Mouse (Mus musculus) cortical plate, adult 2 months (tissue): Measurements from ENCODE around the gene Nudt2. TPM values are rescaled to one million over a fixed set of nuclear protein-coding genes. Genes with fewer than 3 reads are reported as not detected.
"Not testable (repeated sequence)": the region's sequence is repeated elsewhere in the genome, so short reads cannot be mapped to it uniquely, and the experiment has no call there.

ENCODE experiments used
- H3K27ac ChIP-seq: fragments of 200-500 bp; 2 replicates; pipeline ENCODE4 v1.5.1; 2012; ENCODE audit warnings: low read length, control low read depth, inconsistent platforms; ENCODE audit not compliant: insufficient read depth
- H3K4me1 ChIP-seq: fragments of 200-500 bp; 2 replicates; pipeline ENCODE4 v1.6.1; 2011; ENCODE audit warnings: low read length; ENCODE audit not compliant: control insufficient read depth, insufficient read depth
- H3K4me3 ChIP-seq: fragments of 200-500 bp; 2 replicates; pipeline ENCODE4 v1.5.1; 2011; ENCODE audit warnings: mild to moderate bottlenecking, low read length, control low read depth; ENCODE audit not compliant: insufficient read depth
- CTCF ChIP-seq: fragments of 200-500 bp; IDR thresholded peaks from 2 replicates; pipeline ENCODE4 v1.5.1; 2011; ENCODE audit warnings: mild to moderate bottlenecking, control low read depth, low read length; ENCODE audit not compliant: insufficient read depth; ENCODE audit errors: extremely low read depth
- POLR2A ChIP-seq: fragments of 200-500 bp; IDR thresholded peaks from 2 replicates; pipeline ENCODE4 v1.6.1; 2011; ENCODE audit warnings: mild to moderate bottlenecking, low read length, control low read depth; ENCODE audit not compliant: insufficient read depth; ENCODE audit errors: extremely low read depth
- polyA plus RNA-seq: library from polyadenylated mRNA; depleted of rRNA; stranded (reverse); fragments of >200 nt; gene quantifications from 2 replicates; pipeline ENCODE4 v1.2.3, GENCODE M21; 2012; rRNA removed

Gene Nudt2
- polyA plus RNA-seq, result 43.4 and 46.5 TPM in 2 replicates

DNA sequence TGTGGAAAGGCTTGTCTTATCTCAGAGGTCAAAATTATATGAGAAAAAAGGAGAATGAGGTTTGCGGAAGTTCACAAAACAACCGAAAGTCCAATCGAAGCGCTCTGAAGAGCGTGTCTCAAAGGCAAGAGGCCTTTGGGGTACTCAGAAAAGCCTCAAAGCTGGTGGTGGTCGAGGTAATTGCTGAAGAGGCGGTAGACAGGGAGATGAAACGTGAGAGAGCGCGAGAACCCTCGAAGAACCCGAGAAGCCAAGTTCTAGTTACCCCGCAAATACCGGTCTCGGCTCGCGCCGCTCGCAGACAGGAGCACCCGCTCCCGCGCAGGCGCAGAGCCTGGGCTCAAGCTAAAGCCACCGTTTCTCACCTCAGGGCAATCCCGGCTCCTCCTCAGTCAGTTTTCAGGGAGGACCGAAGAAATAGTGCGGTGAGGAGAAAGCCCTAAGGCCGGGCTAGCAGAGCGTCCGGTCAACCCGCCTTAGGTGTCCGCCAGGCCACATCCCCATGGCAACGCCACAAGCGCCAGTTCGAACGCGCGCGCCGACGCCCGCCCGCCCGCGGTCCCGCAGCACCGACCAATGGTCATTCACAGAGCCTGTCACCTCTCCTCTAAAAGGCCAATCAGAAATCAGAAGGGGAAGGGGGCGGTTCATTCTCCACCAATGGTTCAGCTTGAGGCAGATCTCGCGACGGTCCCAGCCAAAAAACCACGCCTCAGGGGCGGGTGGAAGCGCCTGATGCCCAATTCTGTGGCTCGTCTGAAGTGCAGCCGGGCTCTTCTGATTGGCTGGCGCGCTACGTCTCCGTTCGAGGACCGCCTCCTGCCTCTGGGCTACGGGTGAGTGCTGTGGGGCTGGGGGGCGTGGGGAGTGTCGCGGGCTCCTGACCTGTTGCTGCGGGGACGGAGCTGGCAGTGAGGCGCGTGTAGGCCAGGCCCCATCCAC is at the start of gene Nudt2, which contains the start of gene Kif24:
Gene Nudt2 (plus strand): TSS at position 807 of the 942 bp plus-strand sequence.
Gene Kif24 (minus strand): TSS at position 543 of the 942 bp plus-strand sequence.
- Histone ChIP-seq H3K27ac (no peak within 1 kb of the TSS), H3K4me1 (no peaks in the 10 kb centered on the region), H3K4me3 (peak within 1 kb of the TSS; percentile 51)
- peak; percentile 45; the same call in 1 of the 2 replicates for TF ChIP-seq POLR2A
- TF ChIP-seq CTCF, result no peak

DNA sequence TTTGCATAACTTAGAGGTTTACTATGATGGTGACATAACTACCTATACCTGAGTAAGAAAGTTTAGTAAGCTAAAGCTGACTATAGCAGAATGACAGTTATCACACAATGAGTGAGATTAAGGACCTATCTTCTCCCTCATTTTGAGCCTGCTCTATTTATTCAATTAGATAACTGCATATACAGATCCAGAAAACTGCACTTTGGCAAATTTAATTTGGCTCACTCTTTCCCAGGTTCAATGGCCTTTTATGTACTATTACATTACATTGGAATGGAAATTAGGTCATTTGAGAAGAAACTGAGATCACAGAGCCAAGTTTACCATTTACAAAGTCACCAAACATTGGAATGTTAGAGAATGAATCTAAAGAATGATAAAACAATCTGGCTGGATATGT is 48.0 kb upstream of the Nudt2 start:
- no peak overlapping the region for H3K4me3 ChIP-seq
- TF ChIP-seq POLR2A (no peak), CTCF (no peak)
- no peak overlapping the region for H3K27ac ChIP-seq

DNA sequence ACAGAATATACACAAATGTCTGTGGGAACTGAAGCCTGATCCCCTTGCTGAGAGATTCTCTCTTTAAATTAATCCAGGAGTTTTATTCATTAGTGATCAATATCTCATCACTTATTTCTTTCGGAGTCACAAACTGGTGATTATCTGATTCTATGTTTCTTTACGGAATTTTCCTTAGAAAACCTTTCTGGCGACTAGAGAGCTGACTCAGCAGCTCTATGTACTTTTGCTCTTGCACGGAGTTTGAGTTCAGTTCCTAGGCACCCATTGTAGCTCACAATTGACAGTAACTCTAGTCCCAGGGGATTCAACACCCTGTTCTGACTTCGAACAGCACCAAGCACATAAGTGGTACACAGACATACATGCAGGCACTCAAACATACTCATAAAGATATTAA is 26.0 kb upstream of the Nudt2 start:
- Histone ChIP-seq H3K4me1 (no peaks in the 10 kb centered on the region), H3K4me3 (no peak overlapping the region), H3K27ac (no peak overlapping the region)
- TF ChIP-seq POLR2A (no peak), CTCF (no peak)

More for the DNA sequence above, 48.0 kb upstream of the Nudt2 start:
- no peaks in the 10 kb centered on the region for H3K4me1 ChIP-seq

DNA sequence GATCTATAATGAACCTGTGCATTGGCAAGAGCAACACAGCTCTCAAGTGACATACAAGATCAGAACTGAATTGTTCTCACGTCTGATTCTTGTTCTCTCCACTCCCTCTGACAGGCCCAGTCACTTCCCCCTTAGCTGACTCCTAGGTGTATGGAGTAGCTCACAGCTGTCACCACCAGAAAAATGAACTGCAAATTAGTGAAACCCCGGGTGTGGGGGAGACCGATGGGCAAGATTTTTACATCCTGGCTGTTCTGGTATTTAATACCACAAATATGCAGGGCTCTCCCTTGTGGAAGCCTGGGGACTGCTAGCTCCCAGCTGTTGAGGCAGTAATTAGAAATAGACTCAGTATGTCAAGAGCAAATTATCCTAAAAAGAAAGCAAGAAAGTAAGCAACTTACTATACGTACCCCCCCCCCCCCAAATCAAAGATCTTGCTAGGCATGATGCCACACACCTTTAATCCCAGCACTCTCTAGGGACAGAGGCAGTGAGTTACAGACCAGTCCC is 22.1 kb upstream of the Nudt2 start:
- H3K4me1 ChIP-seq, result no peaks in the 10 kb centered on the region

DNA sequence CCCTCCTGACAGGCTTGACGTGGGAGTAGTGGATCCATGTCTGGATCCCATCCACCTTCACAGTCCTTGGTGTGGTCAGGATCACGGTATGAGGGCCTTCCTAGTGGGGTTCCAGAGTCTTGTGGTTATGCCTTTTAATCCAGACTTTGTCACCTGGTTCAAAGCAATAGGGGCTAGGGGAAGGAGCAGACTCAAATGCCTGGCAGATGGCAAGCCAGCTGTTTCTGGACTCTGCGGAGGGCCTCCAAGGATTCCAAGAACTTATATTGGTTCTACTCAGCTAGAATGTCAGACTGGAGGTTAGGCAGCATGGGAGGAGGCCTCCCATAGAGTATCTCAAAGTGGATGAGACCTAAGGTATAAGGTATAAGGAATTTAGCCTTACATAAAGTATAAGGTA is 17.4 kb upstream of the Nudt2 start:
- Histone ChIP-seq H3K27ac (no peak overlapping the region), H3K4me1 (no peaks in the 10 kb centered on the region), H3K4me3 (no peak overlapping the region)
- TF ChIP-seq CTCF, result no peak
- TF ChIP-seq POLR2A, result no peak

More for the DNA sequence above, 22.1 kb upstream of the Nudt2 start:
- Histone ChIP-seq H3K4me3 (no peak overlapping the region), H3K27ac (no peak overlapping the region)
- TF ChIP-seq POLR2A (no peak), CTCF (no peak)

DNA sequence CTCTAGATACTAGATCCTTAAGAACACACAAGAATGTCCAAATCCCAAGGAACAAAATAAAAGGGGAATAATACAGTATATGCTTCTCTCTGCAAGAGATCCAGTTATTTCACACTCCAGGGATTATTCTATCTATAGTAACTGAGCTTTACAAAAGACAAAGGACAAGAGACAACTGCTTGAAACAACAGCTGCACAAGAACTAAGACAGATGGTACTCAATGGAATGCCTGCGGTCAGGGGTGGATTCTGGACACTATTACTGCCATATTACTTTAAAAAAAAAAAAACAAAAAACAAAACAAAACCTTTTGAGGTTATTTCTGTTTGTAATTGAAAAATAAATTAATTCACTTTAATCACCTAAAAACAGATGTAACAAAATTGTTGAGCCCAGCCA is 4.3 kb upstream of the Nudt2 start:
- H3K4me1 ChIP-seq, result no peaks in the 10 kb centered on the region
- TF ChIP-seq POLR2A, result no peak
- no peak overlapping the region for H3K27ac ChIP-seq
- H3K4me3 ChIP-seq, result no peak overlapping the region

DNA sequence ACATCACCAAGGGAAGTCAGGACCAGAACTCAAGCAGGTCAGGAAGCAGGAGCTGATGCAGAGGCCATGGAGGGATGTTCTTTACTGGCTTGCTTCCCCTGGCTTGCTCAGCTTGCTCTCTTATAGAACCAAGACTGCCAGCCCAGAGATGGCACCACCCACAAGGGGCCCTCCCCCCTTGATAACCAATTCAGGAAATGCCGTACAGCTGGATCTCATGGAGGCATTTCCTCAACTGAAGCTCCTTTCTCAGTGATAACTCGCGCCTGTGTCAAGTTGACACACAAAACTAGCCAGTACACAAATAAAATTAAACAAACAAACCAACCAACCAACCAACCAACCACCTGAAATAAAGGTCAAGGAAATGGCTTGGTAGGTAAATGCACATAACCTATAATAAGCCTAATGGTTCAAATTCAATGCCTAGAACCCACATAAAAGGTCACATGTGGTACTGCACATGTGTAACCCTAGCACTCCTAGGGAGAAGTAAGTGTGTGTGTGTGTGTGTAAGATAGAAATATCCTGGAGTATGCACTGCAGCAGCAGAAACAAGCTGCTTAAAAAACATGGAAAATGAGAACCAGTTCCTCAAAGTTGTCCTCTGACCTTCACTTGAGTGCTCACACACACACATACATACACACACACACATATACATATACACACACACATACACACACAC is 1.8 kb upstream of the Nudt2 start:
- H3K4me1 ChIP-seq, H3K27ac ChIP-seq, H3K4me3 ChIP-seq: not testable (repeated sequence)

DNA sequence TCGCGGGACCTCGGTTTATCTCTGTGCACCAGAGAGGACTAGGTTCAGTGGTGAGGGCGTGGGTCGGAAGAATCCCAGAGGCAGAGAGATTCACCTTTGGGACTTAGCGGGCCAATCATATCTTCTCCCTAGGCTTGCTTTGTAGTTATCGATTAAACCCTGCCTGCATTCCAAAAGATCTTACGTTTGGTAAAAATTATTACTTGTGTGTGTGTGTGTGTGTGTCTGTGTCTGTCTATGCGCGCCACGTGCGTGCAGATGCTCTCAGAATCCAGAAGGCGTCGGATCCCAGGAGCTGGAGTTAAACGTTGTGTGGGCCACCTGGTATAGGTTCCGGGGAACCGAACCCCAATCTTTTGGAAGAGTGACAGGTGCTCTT is 325 bp downstream of the Nudt2 start:
- Histone ChIP-seq H3K4me1 (no peaks in the 10 kb centered on the region), H3K4me3 (peak overlapping the region; percentile 51), H3K27ac (no peak overlapping the region)
- TF ChIP-seq POLR2A (no peak), CTCF (no peak)

DNA sequence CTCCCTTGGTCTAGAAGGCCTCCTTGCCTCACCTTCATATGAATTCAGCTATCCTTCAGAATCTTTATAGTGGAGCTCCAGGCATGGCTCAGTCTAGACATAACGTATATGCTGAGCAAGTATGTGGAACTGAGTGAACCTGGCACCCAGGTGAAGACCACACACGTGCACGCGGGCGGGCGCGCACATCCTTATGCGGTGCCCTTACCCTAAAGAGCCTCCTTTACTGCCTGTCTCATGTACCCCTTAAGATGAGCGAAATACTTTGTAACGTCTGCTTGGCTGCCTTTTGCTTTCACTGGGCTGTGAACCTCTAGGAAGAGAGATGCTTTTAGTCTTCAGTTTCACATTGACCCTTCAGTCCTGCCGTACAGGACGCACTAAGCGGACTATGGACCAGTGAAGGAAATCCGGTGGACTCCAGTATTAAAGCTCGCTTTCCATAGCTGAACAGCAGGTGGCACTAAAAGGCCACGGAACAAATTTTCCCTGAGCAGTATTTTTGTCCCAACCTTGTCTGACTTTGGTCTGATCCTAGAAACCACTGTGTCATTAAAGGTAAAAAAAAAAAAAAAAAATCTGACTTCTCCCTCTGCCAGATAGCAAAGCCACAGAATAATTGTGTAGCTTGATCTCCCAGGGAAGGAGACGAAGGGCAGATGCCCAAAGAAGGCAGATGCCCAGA is 3.6 kb downstream of the Nudt2 start:
- Histone ChIP-seq H3K4me3 (no peak overlapping the region), H3K27ac (no peak overlapping the region), H3K4me1 (peaks cover 2% of the 10 kb centered on the region; the same call in 1 of the 2 replicates)
- no peak for TF ChIP-seq POLR2A
- TF ChIP-seq CTCF, result peak; percentile 73

DNA sequence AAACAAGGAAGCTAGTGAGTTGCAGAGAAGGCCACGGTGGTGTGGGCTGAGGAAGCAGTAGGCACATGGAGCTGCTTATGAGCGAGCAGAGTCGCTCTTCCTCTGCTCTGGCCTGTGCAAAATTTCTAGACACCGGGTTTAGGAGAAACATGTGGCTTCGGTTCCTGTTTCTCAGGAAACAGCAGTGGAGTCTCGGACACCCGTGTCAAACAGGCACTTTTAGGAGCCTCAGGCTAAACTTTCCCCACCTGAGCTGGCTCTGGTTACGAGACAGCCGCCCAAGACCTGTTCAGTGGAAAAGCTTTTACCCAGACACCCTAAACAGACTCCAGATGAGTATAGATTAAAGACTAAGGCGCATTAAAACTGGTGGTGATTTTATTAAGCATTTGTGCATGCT is 4.2 kb downstream of the Nudt2 start:
- Histone ChIP-seq H3K4me1 (peaks cover 2% of the 10 kb centered on the region; the same call in 1 of the 2 replicates), H3K4me3 (no peak overlapping the region), H3K27ac (no peak overlapping the region)
- no peak for TF ChIP-seq POLR2A
- TF ChIP-seq CTCF, result no peak
